In the genomic region with DNA sequence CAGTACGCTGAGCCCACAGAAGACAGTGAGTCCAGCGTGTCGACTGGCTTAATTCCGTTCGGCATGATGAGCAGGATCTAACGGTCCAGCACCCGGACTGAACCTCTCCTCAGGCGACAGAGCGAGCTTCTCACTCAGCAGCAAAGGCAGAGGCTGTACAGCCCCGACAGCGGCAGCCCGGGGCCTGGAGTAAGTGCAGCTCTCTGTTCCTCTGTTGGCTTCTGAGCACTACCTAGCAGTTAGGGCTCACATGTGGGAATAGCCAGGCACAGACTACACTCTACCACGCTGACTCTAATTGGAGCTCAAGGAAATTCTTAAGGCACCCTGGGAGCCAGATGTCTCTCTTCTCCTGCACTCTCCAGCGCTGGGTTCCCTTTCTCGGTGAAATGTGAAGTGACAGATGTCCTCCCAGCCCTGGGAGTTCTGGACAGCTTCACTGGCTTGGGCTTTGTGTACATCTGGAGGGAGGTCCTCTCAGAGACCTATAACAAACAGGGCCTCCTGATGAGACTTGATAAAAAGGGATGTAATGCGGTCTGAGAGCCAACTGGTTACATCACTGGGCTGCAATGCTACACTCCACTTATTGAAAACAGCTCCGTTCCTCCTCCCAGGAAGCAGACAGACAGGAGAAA, we compare ENCODE assay signal across 7 mouse cellular contexts.
DNase-seq lines count a peak whose midpoint lies in the region; ATAC-seq and TF ChIP-seq lines count a peak whose summit lies in the region.

No protein-coding gene starts in this region.

- no peak for TF ChIP-seq CTCF in testis, adult 2 months (IDR thresholded peaks at IDR 0.05; ENCODE audit: control insufficient read depth, insufficient read depth, insufficient replicate concordance, low read depth, low read length)
- no peak for TF ChIP-seq CTCF in hindbrain, postnatal 0 days (IDR thresholded peaks at IDR 0.05; ENCODE audit: low read depth)

- peak overlapping the region; percentile 38 for H3K4me2 ChIP-seq in forebrain, embryonic 16.5 days (ENCODE audit: low read length)
- H3K4me2 ChIP-seq in hindbrain, postnatal 0 days (ENCODE audit: low read depth, low read length) = peak overlapping the region; percentile 43

- WGBS in forebrain, embryonic 16.5 days = 10% methylated on average over 17 of the region's 17 CpGs
- 15% methylated on average over 17 of the region's 17 CpGs for WGBS in hindbrain, postnatal 0 days
- 49% methylated on average over 17 of the region's 17 CpGs for WGBS in midbrain, embryonic 10.5 days

- H3K9ac ChIP-seq in forebrain, embryonic 16.5 days (replicated peaks; ENCODE audit: low read depth, low read length) = peak overlapping the region; percentile 36
- peak overlapping the region; percentile 47 for H3K9ac ChIP-seq in hindbrain, postnatal 0 days (replicated peaks; ENCODE audit: low read length)

- peak; percentile 38 for ATAC-seq in forebrain, embryonic 16.5 days
- peak; percentile 57 for ATAC-seq in hindbrain, postnatal 0 days

- no peak for TF ChIP-seq POLR2A in testis, adult 2 months (IDR thresholded peaks at IDR 0.05; ENCODE audit: control insufficient read depth, low read depth, low read length)

- H3K4me1 ChIP-seq in testis, adult 2 months (ENCODE audit: control insufficient read depth, insufficient read depth, low read length) = peaks cover 5% of the 10 kb centered on the region; the same call in 1 of the 2 replicates
- H3K4me1 ChIP-seq in forebrain, embryonic 16.5 days (replicated peaks; ENCODE audit: control insufficient read depth, insufficient read depth, low read length) = peaks cover 72% of the 10 kb centered on the region
- H3K4me1 ChIP-seq in hindbrain, postnatal 0 days (ENCODE audit: insufficient read depth, low read length) = peaks cover 47% of the 10 kb centered on the region
- H3K4me1 ChIP-seq in midbrain, embryonic 10.5 days = peaks cover 74% of the 10 kb centered on the region

- no peaks in the 10 kb centered on the region for H3K9me3 ChIP-seq in forebrain, embryonic 16.5 days (ENCODE audit: control insufficient read depth, low read length)
- no peaks in the 10 kb centered on the region for H3K9me3 ChIP-seq in hindbrain, postnatal 0 days (ENCODE audit: low read length)
- no peaks in the 10 kb centered on the region for H3K9me3 ChIP-seq in midbrain, embryonic 10.5 days (replicated peaks)

- H3K36me3 ChIP-seq in testis, adult 2 months (ENCODE audit: control insufficient read depth, insufficient read depth, low read length) = no peaks in the 10 kb centered on the region
- no peaks in the 10 kb centered on the region for H3K36me3 ChIP-seq in forebrain, embryonic 16.5 days (ENCODE audit: control insufficient read depth, insufficient read depth)
- no peaks in the 10 kb centered on the region for H3K36me3 ChIP-seq in hindbrain, postnatal 0 days (ENCODE audit: insufficient read depth, low read length)
- 0 out of 2 replicates have a peak, but pooled peaks cover 4% of the 10 kb centered on the region for H3K36me3 ChIP-seq in midbrain, embryonic 10.5 days

- H3K27me3 ChIP-seq in testis, adult 2 months (ENCODE audit: control insufficient read depth, insufficient read depth, low read length) = no peaks in the 10 kb centered on the region
- no peaks in the 10 kb centered on the region for H3K27me3 ChIP-seq in forebrain, embryonic 16.5 days (replicated peaks; ENCODE audit: control insufficient read depth, insufficient read depth, low read length)
- H3K27me3 ChIP-seq in hindbrain, postnatal 0 days (ENCODE audit: insufficient read depth, low read length) = no peaks in the 10 kb centered on the region
- H3K27me3 ChIP-seq in midbrain, embryonic 10.5 days (ENCODE audit: low read depth, poor library complexity, severe bottlenecking) = no peaks in the 10 kb centered on the region

- H3K27ac ChIP-seq in testis, adult 2 months (ENCODE audit: control insufficient read depth, insufficient read depth, low read depth, low read length) = peak overlapping the region; percentile 47
- H3K27ac ChIP-seq in forebrain, embryonic 16.5 days (ENCODE audit: low read length) = peak overlapping the region; percentile 29
- peak overlapping the region; percentile 76 for H3K27ac ChIP-seq in hindbrain, postnatal 0 days
- peak overlapping the region; percentile 69 for H3K27ac ChIP-seq in midbrain, embryonic 10.5 days (replicated peaks)

- DNase-seq in testis, postnatal 14 days (ENCODE audit: low spot score) = no peak
- DNase-seq in hindbrain, postnatal 0 days (ENCODE audit: low spot score) = peak; percentile 67
- peak; percentile 47 for DNase-seq in midbrain, embryonic 10.5 days (ENCODE audit: low spot score)
- DNase-seq in natural killer cell, adult 2 months (ENCODE audit: low spot score in 2 of 2) = no peak
- no peak for DNase-seq in thymus, adult 18-20 months

- H3K4me3 ChIP-seq in testis, adult 2 months (ENCODE audit: control insufficient read depth, low read depth, low read length) = peak overlapping the region; percentile 46; the same call in 1 of the 2 replicates
- peak overlapping the region; percentile 23 for H3K4me3 ChIP-seq in forebrain, embryonic 16.5 days (replicated peaks; ENCODE audit: low read length)
- H3K4me3 ChIP-seq in hindbrain, postnatal 0 days (ENCODE audit: low read length) = peak overlapping the region; percentile 29
- H3K4me3 ChIP-seq in midbrain, embryonic 10.5 days = peak overlapping the region; percentile 16; the same call in 1 of the 2 replicates

Comparison
In these comparisons a context has a peak if more than half of its experiments do, and no peak if none do; other contexts are left out.
1. DNase-seq: peak in hindbrain, postnatal 0 days (single experiment) and midbrain, embryonic 10.5 days (single experiment); none in testis, postnatal 14 days (single experiment), natural killer cell, adult 2 months (0 of 2) and thymus, adult 18-20 months (0 of 2).
2. Peak in every context shown above with its lines, with median percentiles within 50 percentile points of each other: H3K27ac ChIP-seq and H3K4me3 ChIP-seq.